11 mouse cellular contexts compared by ENCODE assay signal in genomic region chr13:14177989-14178388, GRCm38 (mm10).
A peak's percentile ranks its signal among the peaks of the same experiment; 100 is the strongest.
DNase-seq lines count a peak whose midpoint lies in the region; ATAC-seq and TF ChIP-seq lines count a peak whose summit lies in the region.
"Had no signal": no experiment of that assay in that cellular context is flagged by ENCODE, and none has a peak within 500 bp of the region (broad histone marks: within the 10 kb centered on the region; RNA-seq: fewer than 3 reads in every experiment).

No protein-coding gene starts in this region.

- H3K4me1 ChIP-seq in kidney, adult 2 months (ENCODE audit: control insufficient read depth, insufficient read depth, low read length) = no peaks in the 10 kb centered on the region
- H3K4me1 ChIP-seq in kidney, embryonic 16.5 days (ENCODE audit: insufficient read depth, low read length) = no peaks in the 10 kb centered on the region
- H3K4me1 ChIP-seq: midbrain, embryonic 12.5 days had no signal

- H3K36me3 ChIP-seq in kidney, adult 2 months (ENCODE audit: control insufficient read depth, insufficient read depth, low read length) = peaks cover 1% of the 10 kb centered on the region; the same call in 1 of the 2 replicates
- no peaks in the 10 kb centered on the region for H3K36me3 ChIP-seq in kidney, embryonic 16.5 days (ENCODE audit: insufficient read depth, low read length)

- H3K27ac ChIP-seq in kidney, adult 2 months (ENCODE audit: insufficient read depth, low read depth, low read length) = no peak overlapping the region
- no peak overlapping the region for H3K27ac ChIP-seq in kidney, embryonic 16.5 days (ENCODE audit: low read length)
- H3K27ac ChIP-seq: midbrain, embryonic 12.5 days had no signal

- ATAC-seq in kidney, embryonic 16.5 days (ENCODE audit: low FRiP score, low TSS enrichment) = no peak
- ATAC-seq in hematopoietic stem cell, adult 5-6 weeks (replicated peaks in 1 of 2; ENCODE audit: insufficient read depth in 1 of 2, low FRiP score in 2 of 2, low TSS enrichment in 1 of 2, low read depth in 1 of 2, poor library complexity in 2 of 2, severe bottlenecking in 2 of 2) = peak; percentile 53 to 60; a peak in 2 of 4 replicates

- DNase-seq in cerebellum, postnatal 10 days = peak; percentile 14 to 35
- DNase-seq in cerebellum, adult 8-10 months = no peak
- DNase-seq in kidney, adult 2 months = peak; percentile 12
- DNase-seq in A20 (ENCODE audit: low read depth, low spot score) = peak; percentile 24
- no peak for DNase-seq in yolk sac, embryonic 10.5 days (ENCODE audit: low spot score)
- DNase-seq in frontal cortex, postnatal 14 days (ENCODE audit: low spot score in 2 of 2) = no peak
- DNase-seq: left cerebral cortex, postnatal 4 days; right cerebral cortex, postnatal 14 days had no signal

- no peak for TF ChIP-seq CTCF in kidney, adult 2 months (conservative IDR thresholded peaks at IDR 0.05; ENCODE audit: insufficient read depth, insufficient read length, low read depth, low read length)

- no peak overlapping the region for H3K4me2 ChIP-seq in kidney, embryonic 16.5 days (replicated peaks; ENCODE audit: low read depth, low read length)
- H3K4me2 ChIP-seq: midbrain, embryonic 12.5 days had no signal

- no peak overlapping the region for H3K9ac ChIP-seq in kidney, embryonic 16.5 days (replicated peaks; ENCODE audit: low read length)
- H3K9ac ChIP-seq: midbrain, embryonic 12.5 days had no signal

- no peak overlapping the region for H3K4me3 ChIP-seq in kidney, adult 2 months (ENCODE audit: insufficient read depth, low read depth, low read length)
- H3K4me3 ChIP-seq in kidney, embryonic 16.5 days (ENCODE audit: low read length) = no peak overlapping the region
- H3K4me3 ChIP-seq: midbrain, embryonic 12.5 days had no signal

- no peaks in the 10 kb centered on the region for H3K27me3 ChIP-seq in kidney, adult 2 months (replicated peaks; ENCODE audit: control insufficient read depth, insufficient read depth, low read length)
- no peaks in the 10 kb centered on the region for H3K27me3 ChIP-seq in kidney, embryonic 16.5 days (ENCODE audit: insufficient read depth, low read length)
- H3K27me3 ChIP-seq: midbrain, embryonic 12.5 days had no signal

- no peak for TF ChIP-seq POLR2A in kidney, adult 2 months (IDR thresholded peaks at IDR 0.05; ENCODE audit: low read depth, low read length)

- no peaks in the 10 kb centered on the region for H3K9me3 ChIP-seq in kidney, embryonic 16.5 days (ENCODE audit: low read length)
- H3K9me3 ChIP-seq: midbrain, embryonic 12.5 days had no signal

- WGBS in kidney, adult 2 months = 65% methylated on average over 1 of the region's 1 CpGs
- 81% methylated on average over 1 of the region's 1 CpGs for WGBS in kidney, embryonic 16.5 days

Comparison
In these comparisons a context has a peak if more than half of its experiments do, and no peak if none do; other contexts are left out.
1. DNase-seq: peak in cerebellum, postnatal 10 days (2 of 2), kidney, adult 2 months (single experiment) and A20 (single experiment); none in cerebellum, adult 8-10 months (single experiment), yolk sac, embryonic 10.5 days (single experiment) and frontal cortex, postnatal 14 days (0 of 2).